Mouse (Mus musculus) midbrain, embryonic 13.5 days (tissue): ENCODE results near the gene Ociad2. TPM values are rescaled to one million over a fixed set of nuclear protein-coding genes. Genes with fewer than 3 reads are reported as not detected.

ENCODE experiments used
- polyA plus RNA-seq: library from polyadenylated mRNA; unstranded; fragments of >200 nt; fragmentation: Nextera tagmentation; extraction: Ambion mirVana; gene quantifications from 2 replicates; pipeline ENCODE4 v1.2.1, GENCODE M21; 2015

The Ociad2 gene
- polyA plus RNA-seq, 1 experiment from 2014 or later = 22.8 TPM

Other genes with a start within 250 kb of the Ociad2 start
- 48.2 and 51.2 TPM in 2 replicates for gene Fryl, start 84.4 kb downstream of the Ociad2 start, polyA plus RNA-seq
- 249 and 251 TPM in 2 replicates for gene Ociad1, start 48.2 kb downstream of the Ociad2 start, polyA plus RNA-seq
- gene Cwh43, start 65.0 kb upstream of the Ociad2 start, polyA plus RNA-seq = 0.35 TPM in 1 of 2 replicates, not detected in the other
- gene Dcun1d4, start 140.0 kb upstream of the Ociad2 start, polyA plus RNA-seq = 55.3 and 58.3 TPM in 2 replicates